Mouse (Mus musculus) heart, adult 11 months (tissue): ENCODE data around the gene Grk6.
A peak's percentile ranks its signal among the peaks of the same experiment; 100 is the strongest.

ENCODE experiments used
- DNase-seq: peaks from one replicate; pipeline ENCODE4 v3.0.0; 2022

Gene Grk6

DNA sequence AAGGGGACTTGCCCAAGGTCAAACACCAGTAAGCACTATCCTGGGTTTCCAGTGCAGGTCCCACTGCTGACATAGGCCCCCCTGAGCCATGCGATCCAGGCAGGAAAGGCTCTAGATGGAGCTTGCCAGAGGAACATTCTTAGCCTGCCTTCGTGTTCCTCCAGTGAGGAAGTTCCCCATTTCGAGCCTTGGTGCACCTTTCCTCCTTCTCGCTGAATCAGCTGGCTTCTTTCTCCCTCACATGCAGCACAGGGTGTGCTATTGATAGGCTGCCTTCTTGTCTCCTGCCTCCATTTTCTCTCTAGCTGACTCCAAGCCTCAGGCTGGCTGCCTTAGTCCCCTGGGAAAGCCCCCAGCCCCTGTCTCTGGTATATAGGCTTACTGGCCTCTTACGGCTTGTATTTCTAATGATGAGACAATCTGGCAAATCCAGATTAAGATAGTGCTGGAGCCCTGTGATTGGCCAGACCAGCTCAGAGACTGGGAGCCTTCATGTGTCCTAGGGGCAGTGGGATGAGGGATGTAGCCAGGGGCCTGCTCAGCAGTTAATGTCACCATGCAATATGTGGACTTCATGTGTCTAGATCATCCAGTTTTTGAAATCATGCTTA is 21.1 kb downstream of the Grk6 start:
- DNase-seq, result peak; percentile 90

DNA sequence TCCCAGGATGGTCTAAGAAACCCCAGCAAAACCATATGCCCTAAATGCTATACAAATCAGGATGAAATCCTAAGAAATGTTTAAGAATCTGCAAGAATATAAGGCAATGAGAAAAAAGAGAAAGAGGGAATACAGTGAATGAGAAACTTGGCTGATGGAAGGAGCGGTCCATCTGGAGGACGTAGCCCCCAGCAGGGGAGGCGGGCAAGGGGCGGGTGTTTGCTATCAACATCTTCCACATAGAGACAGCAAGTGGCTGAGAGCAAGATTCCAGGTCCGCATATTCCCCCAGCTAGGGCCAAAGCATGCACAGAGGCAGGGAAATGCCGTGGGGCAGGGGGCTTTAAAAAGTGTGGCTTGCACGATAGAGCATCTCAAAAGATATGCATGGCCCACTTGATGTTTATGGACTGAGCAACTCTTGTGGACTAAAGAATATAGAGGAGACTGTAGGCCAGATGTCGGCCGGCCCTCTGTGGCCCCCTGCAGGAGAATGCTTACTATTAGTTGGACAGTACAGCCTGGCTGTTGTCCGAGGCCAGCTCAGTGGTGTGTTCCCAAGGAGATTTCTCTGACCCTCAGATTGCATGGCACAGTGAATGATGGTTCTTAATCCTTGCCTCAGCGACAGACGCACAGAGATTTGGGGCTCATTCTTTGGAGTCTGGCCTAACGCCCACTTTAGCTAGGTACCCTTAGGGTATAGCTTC is 24.1 kb downstream of the Grk6 start:
- DNase-seq, result peak; percentile 92

DNA sequence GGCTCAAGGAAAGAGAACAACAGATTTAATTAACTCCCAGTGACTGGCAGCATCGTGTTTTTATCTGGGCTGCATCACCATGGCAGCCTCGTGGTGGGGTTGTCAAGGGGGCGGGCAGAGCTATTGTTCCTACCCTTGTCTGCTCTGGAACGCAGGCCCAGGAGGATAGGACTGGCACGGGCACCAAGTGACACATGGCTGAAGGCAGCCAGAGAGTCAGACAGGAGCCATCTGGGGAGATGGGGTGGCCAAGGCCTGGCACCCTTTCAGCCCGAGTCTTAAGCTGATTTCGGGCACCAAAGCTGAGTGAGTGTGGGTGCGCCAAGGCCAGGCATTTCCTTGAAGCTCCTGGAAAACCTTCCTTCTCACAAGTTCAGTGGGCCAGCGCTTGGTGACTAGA is 25.5 kb downstream of the Grk6 start:
- DNase-seq, result peak; percentile 91

DNA sequence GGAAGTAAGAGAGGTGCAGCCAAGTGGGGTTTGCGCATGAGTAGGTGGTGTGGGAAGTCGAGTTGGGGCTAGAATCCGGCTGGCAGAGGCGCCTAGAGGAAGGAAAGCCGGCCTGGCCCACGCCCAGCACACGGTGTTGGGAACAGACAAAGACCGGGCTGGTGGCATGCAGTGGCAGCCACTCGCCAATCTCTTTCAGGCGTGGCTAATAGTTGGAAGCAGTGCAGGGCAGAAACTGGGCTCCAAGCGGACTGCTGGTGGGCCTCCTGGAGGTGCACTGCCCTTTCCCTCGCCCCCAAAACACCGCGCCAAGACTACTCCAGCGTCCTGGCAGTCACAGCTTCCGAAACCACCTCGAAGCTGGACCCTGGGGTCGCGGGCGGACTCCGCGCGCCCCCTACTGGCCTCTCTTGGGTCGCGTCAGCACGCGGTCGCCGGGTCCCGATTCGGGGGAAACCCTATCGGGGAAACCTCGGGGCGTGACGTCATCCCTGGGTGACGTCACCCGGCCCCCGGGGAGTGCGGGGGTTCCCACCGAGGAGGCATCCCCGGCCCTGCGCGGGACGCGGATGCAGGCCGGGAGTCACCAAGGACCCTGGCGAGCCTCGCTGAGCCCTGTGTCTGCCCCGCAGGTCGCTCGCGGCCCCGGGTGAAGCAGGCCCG is 26.4 kb downstream of the Grk6 start:
- peak; percentile 99 for DNase-seq

DNA sequence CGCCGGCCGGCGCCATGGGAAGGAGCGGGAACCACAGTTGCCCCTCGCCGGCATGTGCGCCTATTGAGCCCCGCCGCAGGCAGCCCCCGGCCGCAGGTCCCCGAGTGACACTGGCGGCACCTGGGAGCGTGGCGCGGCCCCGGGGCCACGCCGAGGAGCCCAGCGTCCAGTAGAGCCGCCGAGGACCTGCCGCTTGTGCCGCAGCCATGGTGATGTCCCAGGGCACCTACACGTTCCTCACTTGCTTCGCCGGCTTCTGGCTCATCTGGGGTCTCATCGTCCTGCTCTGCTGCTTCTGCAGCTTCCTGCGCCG is 26.9 kb downstream of the Grk6 start:
- DNase-seq, result no peak

DNA sequence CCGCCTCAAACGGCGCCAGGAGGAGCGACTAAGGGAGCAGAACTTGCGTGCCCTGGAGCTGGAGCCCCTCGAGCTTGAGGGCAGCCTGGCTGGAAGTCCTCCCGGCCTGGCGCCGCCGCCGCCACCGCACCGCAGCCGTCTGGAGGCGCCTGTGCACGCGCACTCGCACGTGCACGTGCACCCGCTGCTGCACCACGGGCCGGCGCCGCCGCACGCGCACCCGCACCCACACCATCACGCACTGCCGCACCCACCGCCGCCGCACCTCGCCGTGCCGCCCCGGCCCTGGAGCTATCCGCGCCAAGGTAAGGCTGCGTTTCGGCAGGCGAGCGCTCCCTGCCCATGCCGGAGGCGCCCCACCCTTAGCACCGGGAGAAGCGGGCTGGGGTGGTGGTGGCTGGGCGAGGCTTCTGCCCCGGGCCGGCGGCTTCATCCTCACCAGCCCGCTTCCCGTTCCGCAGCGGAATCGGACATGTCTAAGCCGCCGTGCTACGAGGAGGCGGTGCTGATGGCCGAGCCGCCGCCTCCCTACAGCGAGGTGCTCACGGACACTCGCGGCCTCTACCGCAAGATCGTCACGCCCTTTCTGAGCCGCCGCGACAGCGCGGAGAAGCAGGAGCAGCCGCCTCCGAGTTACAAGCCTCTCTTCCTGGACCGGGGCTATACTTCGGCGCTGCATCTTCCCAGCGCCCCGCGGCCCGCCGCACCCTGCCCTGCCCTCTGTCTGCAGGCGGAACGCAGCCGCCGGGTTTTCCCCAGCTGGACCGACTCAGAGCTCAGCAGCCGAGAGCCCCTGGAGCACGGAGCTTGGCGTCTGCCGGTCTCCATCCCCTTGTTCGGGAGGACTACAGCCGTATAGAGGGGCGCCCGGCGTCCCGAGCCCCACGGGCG is 27.5 kb downstream of the Grk6 start:
- DNase-seq, result peak; percentile 97

DNA sequence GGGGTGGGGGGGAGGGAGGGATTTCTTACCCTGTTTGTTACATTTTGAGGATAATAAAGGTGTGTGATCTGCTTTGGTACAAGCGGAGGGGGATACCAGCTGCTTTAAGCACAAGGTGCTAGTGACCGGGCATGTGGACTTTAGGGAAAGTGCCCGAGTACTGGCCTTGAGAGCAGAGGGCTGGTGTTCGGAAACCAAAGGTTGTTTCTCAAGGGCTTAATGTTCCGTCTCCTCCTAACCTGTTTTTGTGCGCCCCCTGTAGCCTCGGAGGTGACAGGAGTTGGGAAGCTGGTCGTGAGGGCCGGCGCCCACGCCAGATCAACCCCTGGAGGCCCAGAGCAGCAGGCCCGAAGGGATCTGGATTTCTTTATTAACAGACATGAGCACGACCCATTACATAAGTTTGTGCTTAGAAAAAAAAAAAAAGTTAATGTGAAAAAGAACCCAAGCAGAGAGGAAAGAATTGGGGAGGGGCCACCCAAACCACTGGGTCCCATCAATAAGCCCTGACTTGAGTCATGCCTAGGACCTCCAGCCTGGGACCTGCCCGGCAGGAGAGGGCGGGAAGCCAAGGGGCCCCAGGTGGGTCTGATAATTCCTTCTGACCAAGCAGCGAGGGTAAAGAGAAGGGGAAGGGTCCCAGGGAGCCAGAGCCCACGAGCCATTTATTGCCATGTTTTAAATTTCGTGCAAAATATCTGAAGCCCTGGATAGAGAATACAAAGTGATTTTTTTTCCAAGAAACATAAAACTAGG is 28.4 kb downstream of the Grk6 start:
- DNase-seq, result peak; percentile 90

DNA sequence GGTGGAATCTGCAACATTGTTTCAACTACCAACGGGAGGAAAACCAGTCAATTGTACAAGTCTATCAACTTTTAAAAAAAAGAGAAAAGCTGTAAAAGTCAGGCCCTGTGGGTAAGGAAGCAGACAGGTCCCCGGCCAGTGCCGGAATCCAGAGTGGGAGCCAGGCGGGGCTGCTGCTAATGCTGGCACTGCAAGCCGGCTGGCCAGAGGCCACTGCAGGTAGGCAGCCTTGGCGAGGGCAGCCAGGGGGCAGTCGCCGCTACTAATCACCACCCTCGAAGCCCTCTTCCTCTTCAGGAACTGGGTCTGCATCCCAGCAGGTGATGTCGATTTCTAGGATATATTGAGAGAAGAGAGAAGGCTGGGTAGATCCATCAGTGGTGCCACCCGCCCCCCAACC is 29.1 kb downstream of the Grk6 start:
- peak; percentile 93 for DNase-seq

DNA sequence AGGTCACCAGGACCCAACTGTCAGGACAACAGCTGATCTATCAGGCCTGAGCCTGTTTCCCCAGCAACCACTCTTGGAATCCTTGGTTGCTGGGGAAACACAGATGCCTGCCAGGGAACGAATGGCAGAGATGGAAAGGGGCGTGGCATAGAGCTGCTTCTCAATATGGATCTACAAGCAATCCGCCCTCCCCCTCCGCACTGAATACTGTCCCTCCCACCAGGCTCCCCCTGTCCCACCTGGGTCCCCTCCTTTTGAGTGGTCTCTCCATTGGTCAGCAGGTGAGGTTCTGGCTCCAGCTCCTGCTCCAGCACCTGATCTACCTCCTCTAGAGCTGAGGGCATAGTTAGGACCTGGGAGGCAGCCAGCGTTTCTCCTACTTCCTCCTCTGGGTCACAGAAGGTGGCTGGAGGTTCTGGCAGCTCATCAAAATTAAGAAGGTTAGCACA is 29.8 kb downstream of the Grk6 start:
- DNase-seq, result peak; percentile 92

DNA sequence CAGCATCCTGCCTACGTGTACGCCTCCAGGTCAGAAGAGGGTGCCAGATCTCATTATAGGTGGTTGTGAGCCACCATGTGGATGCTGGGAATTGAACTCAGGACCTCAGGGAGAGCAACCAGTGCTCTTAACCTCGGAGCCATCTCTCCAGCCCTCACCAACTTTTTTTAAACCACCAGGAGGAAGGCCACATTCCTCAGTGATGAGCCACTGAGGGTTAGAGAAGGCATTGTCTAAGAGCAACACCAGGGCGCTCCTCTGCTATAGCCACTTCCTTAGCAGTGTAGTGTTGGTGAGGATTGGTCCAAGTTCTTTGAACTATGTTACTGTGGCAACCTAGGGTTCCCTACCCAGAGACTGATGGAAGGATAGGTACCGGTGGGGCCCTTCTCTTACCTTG is 30.9 kb downstream of the Grk6 start:
- no peak for DNase-seq

DNA sequence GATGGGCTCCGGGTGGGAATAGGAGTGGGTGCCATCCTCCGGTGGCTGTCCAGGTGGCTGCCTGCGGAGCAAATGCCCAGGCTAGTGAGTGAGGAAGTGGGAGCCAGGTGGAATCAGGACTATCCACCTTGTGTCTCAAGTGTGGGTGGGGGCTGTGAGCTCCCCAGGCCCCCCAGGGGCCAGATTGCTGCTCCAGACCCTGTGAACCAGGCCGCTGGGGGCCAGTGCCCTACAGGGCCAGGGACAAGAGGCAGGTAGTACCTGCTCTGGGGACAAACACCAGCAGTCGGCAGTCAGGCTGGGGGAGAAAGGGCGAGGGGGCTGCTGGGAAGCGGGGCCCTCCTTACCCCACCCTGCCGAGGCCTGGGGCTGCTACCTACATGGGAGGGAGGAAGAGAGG is 31.4 kb downstream of the Grk6 start:
- peak; percentile 93 for DNase-seq

DNA sequence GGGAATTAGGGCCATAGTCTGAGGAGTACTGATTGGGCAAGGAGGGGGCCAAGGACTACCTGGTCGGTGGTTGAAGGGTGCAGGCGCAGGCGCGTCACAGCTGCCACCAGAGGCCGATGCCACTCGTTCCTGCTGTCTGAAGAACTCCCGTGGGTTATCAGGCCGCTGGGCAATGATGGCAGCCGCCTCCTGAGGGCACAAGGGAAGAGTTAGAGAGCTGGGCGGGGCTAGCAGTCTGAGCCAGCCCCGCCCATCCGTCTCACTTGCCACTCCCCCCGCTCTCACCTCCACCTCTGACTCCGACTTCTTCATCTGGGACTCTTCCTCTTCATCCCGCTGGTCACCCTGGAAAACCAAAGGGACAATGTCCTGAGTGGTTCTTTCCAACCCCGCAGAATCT is 32.6 kb downstream of the Grk6 start:
- no peak for DNase-seq

DNA sequence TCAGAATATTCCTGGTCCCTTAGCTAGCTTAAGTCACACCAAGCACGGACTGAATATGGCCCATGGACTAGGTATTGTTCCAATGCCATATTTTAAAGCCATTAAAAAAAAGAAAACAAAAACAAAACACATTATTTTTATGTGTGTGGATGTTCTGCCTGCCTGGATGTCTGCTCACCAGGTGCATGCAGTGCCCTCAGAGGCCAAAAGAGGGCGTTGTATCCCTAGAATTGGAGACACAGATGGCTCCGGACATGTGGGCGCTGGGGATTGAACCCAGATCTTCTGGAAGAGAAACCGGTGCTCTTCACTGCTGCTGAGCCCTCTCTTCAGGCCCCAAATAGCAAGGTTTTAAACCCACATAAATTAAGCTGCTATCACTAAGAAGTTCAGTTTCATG is 33.2 kb downstream of the Grk6 start:
- DNase-seq, result no peak

DNA sequence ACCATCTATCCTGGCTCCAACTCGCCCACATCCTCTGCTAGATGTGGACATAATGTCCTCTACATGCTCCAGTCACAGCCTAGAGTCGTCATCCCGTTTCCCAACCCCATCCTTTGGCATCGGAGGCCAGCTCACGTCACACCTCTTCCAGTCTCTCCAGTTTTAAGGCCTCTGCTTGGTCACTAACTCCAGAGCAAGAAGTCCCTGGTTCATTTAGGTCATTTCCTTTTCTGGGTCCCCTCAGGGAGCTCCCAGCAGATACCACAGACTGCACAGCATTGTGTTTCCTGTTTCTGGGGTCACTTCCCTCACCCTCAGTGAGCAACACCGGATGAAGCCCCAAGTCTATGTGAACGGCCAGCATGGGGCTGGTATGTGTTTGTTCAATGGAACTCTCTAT is 34.1 kb downstream of the Grk6 start:
- DNase-seq, result peak; percentile 97

DNA sequence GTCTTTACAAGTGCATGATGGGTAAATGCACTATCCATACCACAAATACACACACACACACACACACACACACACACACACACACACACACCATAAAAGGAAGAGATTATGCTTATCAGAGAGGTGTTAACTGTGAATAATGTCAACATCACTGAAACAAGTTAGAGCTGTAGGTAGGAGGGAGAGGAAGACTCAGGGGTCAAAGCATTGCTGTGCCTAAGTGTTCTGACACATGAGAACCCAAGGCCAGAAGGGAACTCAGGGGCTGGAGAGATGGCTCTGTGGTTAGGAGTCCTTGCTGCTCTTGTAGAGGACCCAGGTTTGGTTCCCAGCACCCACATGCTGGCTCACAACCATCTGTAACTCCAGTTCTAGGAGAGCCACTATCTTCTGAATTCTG is 35.1 kb downstream of the Grk6 start:
- no peak for DNase-seq

DNA sequence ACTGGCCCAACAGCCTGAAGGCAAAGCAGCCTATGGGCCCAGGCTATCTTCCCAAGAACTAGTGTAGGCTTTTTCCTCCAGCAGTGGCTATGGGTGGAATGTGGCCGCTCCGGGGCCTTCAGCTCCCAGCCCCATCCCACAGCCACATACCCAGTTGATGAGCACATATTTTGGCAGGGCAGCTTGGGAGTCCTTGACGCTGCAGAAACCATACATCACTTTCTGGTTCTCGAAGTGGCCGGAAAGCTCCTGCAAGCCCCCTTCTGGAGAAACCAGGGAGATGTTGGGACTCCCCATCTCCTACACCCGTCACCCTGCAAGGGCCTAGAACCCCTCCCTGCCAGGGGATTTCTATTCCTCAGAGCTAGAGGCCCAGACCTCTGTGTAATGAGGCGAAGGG is 37.7 kb downstream of the Grk6 start:
- DNase-seq, result no peak

DNA sequence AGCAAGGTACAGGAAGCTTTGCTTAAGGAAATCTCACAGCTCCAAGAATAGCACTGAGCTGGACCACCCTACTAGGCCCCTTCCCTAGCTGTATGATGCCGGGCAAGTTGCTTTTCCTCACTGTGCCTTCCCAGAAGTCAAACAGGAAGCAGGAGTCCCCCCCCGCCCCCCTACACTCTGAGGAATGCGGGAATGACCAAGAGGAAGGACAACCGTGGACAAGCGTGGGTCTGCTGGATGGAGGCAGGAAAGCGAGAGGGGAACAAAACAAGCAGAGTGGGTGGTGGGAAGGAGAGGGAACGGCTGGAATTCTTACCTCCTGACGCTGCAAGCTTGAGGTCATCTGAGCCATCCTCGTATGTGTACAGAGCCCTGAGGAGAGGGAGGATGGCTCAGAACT is 38.2 kb downstream of the Grk6 start:
- DNase-seq, result no peak

DNA sequence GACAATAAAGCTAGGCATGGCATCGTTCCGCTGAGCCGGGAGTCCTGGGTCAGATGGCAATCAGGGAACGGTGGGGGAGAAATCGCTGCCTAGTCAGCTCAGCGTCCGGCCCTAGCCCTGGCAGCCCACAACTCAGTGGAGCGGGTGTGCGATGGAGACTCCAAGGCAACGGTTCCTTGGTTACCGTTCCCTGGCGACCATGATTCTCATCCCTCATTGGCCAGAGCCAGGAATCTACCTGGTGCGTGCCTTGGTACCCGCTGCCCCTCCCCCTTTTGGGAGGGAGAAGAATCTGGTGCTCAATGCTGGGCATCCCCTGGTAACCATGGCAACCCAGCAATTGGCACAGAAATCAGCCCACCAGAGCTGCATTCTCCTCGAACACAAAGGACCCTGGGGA is 38.7 kb downstream of the Grk6 start:
- no peak for DNase-seq

DNA sequence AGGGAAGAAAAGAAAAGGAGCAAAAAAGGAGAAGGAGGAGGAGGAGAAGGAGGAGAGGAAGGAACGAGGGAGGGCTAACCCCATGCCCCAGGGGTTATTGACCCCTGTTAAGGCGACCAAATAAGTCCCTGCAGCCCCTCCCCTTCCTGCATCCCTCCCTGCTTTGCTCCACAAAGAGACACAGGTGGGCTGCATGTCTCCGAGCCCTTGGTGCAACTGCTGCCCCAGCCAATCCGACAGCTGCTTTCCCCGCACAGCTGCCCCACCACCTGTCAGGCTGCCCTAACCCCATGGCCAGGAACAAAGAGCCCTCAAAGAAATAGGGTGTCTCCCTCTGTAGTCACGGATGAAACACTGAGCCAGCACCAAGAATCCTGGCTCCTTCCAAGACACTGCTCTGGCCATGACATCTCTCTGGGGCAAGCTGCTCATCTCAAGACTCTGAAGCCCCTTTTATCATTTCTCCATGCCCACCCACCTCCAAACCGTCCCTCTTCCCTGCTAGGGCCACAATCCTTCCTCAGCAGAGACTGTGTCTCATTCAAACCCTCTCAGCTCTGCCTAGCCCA is 39.7 kb downstream of the Grk6 start:
- DNase-seq, result no peak

DNA sequence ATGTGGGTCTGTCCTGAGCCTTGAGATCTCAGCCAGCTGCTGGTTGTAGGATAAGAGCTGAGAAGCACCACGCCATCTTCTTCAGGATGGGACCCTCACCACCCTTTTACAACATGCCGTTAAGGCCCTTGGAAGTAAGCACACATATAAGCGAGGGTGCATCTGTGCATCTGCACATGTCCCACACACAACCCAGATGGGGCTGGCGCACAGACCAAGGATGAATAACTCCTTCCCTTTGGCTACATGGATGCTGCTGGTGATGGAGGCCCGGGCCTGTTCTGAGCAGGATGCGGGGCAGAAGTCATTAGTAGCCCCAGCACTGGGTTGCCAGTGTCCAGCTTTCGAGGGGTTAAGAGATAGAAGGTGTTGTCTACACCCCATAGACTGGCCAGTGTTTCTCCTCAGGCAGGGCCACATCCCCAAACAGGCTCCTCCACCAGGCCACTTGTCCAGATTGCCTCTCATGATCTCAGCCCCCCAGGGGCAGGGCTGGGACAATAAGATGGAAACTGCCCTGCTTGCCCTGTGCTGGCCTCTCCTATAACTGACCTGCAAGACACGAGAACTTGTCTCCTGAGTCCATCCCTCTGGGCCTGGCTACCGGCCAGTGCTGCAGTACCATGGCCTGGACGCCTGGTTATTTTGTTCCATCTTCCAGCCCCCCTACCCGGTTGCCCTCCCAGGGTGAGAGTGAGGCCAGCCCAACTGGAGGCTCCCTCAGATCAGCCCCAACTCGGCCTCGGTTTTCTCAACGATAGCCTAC is 41.3 kb downstream of the Grk6 start:
- DNase-seq, result no peak

DNA sequence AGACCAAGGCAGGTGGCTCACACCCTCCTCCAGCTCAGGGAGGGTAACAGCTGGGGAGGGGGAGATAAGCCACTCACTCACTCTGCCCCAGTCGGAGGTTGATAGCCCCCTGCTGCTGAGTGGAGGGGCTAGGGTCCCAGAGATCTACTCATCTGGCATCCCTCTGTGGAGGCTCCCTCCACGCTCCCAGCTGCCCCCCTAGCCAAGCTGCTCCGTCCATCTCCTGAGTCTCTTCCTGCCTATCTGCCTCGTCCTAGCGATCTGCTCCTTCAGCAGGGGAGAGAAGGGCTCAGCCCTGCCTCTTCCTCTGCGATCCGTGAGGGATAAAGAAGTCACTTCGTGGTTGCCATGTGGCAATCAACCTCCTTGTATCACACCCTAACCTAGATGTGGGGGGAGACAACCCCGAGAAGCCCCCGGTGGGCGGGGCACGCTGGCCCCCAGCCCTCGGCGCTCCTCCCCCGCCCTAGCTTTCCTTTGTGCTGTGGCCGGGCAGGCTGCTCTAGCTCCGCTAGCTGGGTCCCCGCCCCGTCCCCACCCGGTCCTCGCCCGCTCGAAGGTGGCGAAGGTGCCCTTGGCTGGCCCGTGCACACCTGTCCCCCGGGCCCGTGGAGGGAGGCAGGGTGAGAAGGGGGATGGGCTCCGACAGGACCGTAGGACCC is 42.2 kb downstream of the Grk6 start:
- DNase-seq, result peak; percentile 96
